Mouse (Mus musculus): ENCODE data around the gene Mettl27.

DNA sequence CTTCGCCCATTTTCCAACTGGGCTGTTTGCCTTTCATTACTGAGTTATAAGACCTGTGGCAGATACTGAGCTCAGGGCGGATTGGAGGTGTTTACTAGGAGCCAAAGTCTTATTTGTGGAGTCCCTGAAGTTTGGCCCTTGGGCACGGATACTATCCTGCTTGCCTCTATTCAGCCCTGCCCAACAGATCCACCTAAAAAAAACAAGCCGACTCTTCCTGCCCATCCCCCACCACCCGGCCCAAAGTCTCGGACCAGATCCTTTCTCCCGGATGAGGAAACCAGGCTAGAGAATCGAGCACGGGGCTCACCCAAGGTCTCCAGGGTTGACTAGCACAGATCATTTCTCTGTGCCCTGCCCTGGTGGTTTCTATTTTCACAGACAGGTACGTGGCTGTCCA, 49.0 kb downstream of the Mettl27 start:
- TF ChIP-seq CTCF (IDR thresholded peaks at IDR 0.05; ENCODE audit: low read depth) (no peak), EP300 (IDR thresholded peaks at IDR 0.05; ENCODE audit: low read depth) (no peak)

Measured in liver, embryonic 14.5 days (tissue).